8 mouse cellular contexts compared by ENCODE assay signal in the genomic region with DNA sequence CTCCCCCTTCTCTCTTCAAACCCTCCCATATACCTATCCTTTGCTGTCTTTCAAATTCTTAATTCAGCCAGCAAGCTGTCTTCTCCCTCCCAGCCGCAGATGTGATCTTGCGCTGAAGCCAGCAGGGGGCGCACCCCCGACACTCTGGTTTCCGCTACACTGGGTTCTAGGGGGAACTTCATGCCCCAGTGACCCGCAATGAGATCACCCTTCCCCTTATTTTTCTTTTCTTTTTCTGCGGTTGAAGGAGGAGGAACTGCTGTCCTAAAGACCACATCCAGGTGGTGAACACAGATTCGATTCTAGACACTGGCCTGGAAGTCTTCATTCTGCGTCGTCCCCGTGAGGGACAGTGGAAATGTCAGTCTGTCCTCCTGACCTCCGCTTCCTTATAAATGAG. TPM values are rescaled to one million over a fixed set of nuclear protein-coding genes. Genes with fewer than 3 reads are reported as not detected.
DNase-seq lines count a peak whose midpoint lies in the region; TF ChIP-seq lines count a peak whose summit lies in the region.

No protein-coding gene starts in this region.

- intact Hi-C loops in gastrocnemius, adult 2 months (cut with DNase I), result loop anchor here (1.0 kb wide), 1 partner anchor 53 kb away; no protein-coding TSS in a partner anchor

- peak; percentile 5 to 10 for DNase-seq in cerebellum, adult 18-20 months
- no peak for DNase-seq in cerebellum, adult 11 months
- peak; percentile 46 to 66 for DNase-seq in right cerebral cortex, postnatal 10 days (ENCODE audit: low spot score in 2 of 2)
- DNase-seq in right cerebral cortex, postnatal 36 days (ENCODE audit: low spot score in 2 of 2), result no peak
- peak; percentile 60 for DNase-seq in gastrocnemius, adult 2 months
- peak; percentile 36 to 71 for DNase-seq in layer of hippocampus, adult 2 months (ENCODE audit: low spot score in 2 of 2)
- peak; percentile 42 to 71 for DNase-seq in lung, postnatal 4 days
- DNase-seq in spleen, postnatal 4 days (ENCODE audit: low spot score in 2 of 2), result peak; percentile 83 to 93

- no peak overlapping the region for H3K27ac ChIP-seq in gastrocnemius, adult 2 months
- H3K27ac ChIP-seq in layer of hippocampus, adult 2 months, result no peak overlapping the region

- TF ChIP-seq CTCF in gastrocnemius, adult 2 months (IDR thresholded peaks at IDR 0.05), result peak; percentile 76
- TF ChIP-seq CTCF in layer of hippocampus, adult 2 months (conservative IDR thresholded peaks at IDR 0.05), result peak; percentile 87

- H3K4me3 ChIP-seq in gastrocnemius, adult 2 months, result no peak overlapping the region
- no peak overlapping the region for H3K4me3 ChIP-seq in layer of hippocampus, adult 2 months

RNA-seq across cellular contexts. Expression of a gene that starts 31.3 kb away (rescaled TPM):
- 1 to 10 TPM in 1 of 2 experiments, under 1 TPM in 1; 0.86 to 1.2 TPM for total RNA-seq in gastrocnemius, adult 2 months (2021)
- total RNA-seq in layer of hippocampus, adult 2 months (2021), result 1 to 10 TPM; 6.0 to 6.7 TPM

Comparison
In these comparisons a context has a peak if more than half of its experiments do, and no peak if none do; other contexts are left out.
1. DNase-seq: peak in cerebellum, adult 18-20 months (2 of 2), right cerebral cortex, postnatal 10 days (2 of 2), gastrocnemius, adult 2 months (single experiment), layer of hippocampus, adult 2 months (2 of 2), lung, postnatal 4 days (2 of 2) and spleen, postnatal 4 days (2 of 2); none in cerebellum, adult 11 months (single experiment) and right cerebral cortex, postnatal 36 days (0 of 2).